ENCODE assay signal across 9 mouse cellular contexts in genomic region chr11:94471740-94472584, GRCm38 (mm10). TPM values are rescaled to one million over a fixed set of nuclear protein-coding genes. Genes with fewer than 3 reads are reported as not detected.
DNase-seq lines count a peak whose midpoint lies in the region; ATAC-seq and TF ChIP-seq lines count a peak whose summit lies in the region.
"Had no signal": no experiment of that assay in that cellular context is flagged by ENCODE, and none has a peak within 500 bp of the region (broad histone marks: within the 10 kb centered on the region; RNA-seq: fewer than 3 reads in every experiment).

No protein-coding gene starts in this region.

- no peak for ATAC-seq in embryonic facial prominence, embryonic 15.5 days (ENCODE audit: insufficient number of reproducible peaks, low FRiP score, low TSS enrichment, low read depth)
- no peak for ATAC-seq in hindbrain, embryonic 16.5 days
- no peak for ATAC-seq in neural tube, embryonic 12.5 days (ENCODE audit: low FRiP score, low read depth)

- no peak for DNase-seq in layer of hippocampus, adult 2 months (ENCODE audit: low spot score in 2 of 2)
- DNase-seq in layer of hippocampus, adult 11-12 months (ENCODE audit: low spot score) = no peak
- no peak for DNase-seq in frontal cortex, postnatal 14 days (ENCODE audit: low spot score in 2 of 2)
- no peak for DNase-seq in urinary bladder, adult 18-20 months (ENCODE audit: low spot score in 2 of 2)
- no peak for DNase-seq in right cerebral cortex, adult 18-20 months
- DNase-seq: lung, postnatal 36 days had no signal

- H3K27ac ChIP-seq in layer of hippocampus, adult 2 months = peak overlapping the region; percentile 68
- H3K27ac ChIP-seq in embryonic facial prominence, embryonic 15.5 days (replicated peaks) = peak overlapping the region; percentile 97
- peak overlapping the region; percentile 87 for H3K27ac ChIP-seq in hindbrain, embryonic 16.5 days (ENCODE audit: low read depth, low read length)
- no peak overlapping the region for H3K27ac ChIP-seq in neural tube, embryonic 12.5 days

- TF ChIP-seq CTCF in layer of hippocampus, adult 2 months (conservative IDR thresholded peaks at IDR 0.05) = no peak

- no peaks in the 10 kb centered on the region for H3K9me3 ChIP-seq in embryonic facial prominence, embryonic 15.5 days (replicated peaks)
- no peaks in the 10 kb centered on the region for H3K9me3 ChIP-seq in hindbrain, embryonic 16.5 days (ENCODE audit: control insufficient read depth, low read length)
- no peaks in the 10 kb centered on the region for H3K9me3 ChIP-seq in neural tube, embryonic 12.5 days

- WGBS in embryonic facial prominence, embryonic 15.5 days = 6% methylated on average over 17 of the region's 17 CpGs
- 6% methylated on average over 17 of the region's 17 CpGs for WGBS in hindbrain, embryonic 16.5 days
- 7% methylated on average over 17 of the region's 17 CpGs for WGBS in neural tube, embryonic 12.5 days

- peaks cover 77% of the 10 kb centered on the region for H3K4me1 ChIP-seq in embryonic facial prominence, embryonic 15.5 days
- peaks cover 57% of the 10 kb centered on the region for H3K4me1 ChIP-seq in hindbrain, embryonic 16.5 days (ENCODE audit: control insufficient read depth, insufficient read depth, low read depth, low read length)
- H3K4me1 ChIP-seq in neural tube, embryonic 12.5 days = peaks cover 85% of the 10 kb centered on the region

- H3K4me2 ChIP-seq in embryonic facial prominence, embryonic 15.5 days (replicated peaks) = peak overlapping the region; percentile 86
- H3K4me2 ChIP-seq in hindbrain, embryonic 16.5 days (ENCODE audit: low read length) = peak overlapping the region; percentile 68
- peak overlapping the region; percentile 99 for H3K4me2 ChIP-seq in neural tube, embryonic 12.5 days (replicated peaks)

- no peaks in the 10 kb centered on the region for H3K36me3 ChIP-seq in embryonic facial prominence, embryonic 15.5 days
- no peaks in the 10 kb centered on the region for H3K36me3 ChIP-seq in hindbrain, embryonic 16.5 days (ENCODE audit: control insufficient read depth, insufficient read depth, low read length)
- no peaks in the 10 kb centered on the region for H3K36me3 ChIP-seq in neural tube, embryonic 12.5 days

- peak overlapping the region; percentile 92 for H3K9ac ChIP-seq in embryonic facial prominence, embryonic 15.5 days
- H3K9ac ChIP-seq in hindbrain, embryonic 16.5 days (ENCODE audit: low read depth, low read length) = peak overlapping the region; percentile 92
- peak overlapping the region; percentile 88 for H3K9ac ChIP-seq in neural tube, embryonic 12.5 days

- H3K27me3 ChIP-seq in embryonic facial prominence, embryonic 15.5 days = peaks cover 15% of the 10 kb centered on the region
- no peaks in the 10 kb centered on the region for H3K27me3 ChIP-seq in hindbrain, embryonic 16.5 days (replicated peaks; ENCODE audit: control insufficient read depth, insufficient read depth, low read length)
- H3K27me3 ChIP-seq in neural tube, embryonic 12.5 days (replicated peaks) = peaks cover 51% of the 10 kb centered on the region

- H3K4me3 ChIP-seq in layer of hippocampus, adult 2 months = peak overlapping the region; percentile 77
- H3K4me3 ChIP-seq in embryonic facial prominence, embryonic 15.5 days (replicated peaks) = peak overlapping the region; percentile 81
- peak overlapping the region; percentile 80 for H3K4me3 ChIP-seq in hindbrain, embryonic 16.5 days (ENCODE audit: low read length)
- H3K4me3 ChIP-seq in neural tube, embryonic 12.5 days = peak overlapping the region; percentile 79

RNA-seq across cellular contexts. Expression of gene Cacna1g, which starts 2.0 kb away (rescaled TPM):
- 10 to 100 TPM; 61.0 to 74.0 TPM for total RNA-seq in layer of hippocampus, adult 2 months (2021)
- 29.1 and 30.3 TPM in 2 replicates for polyA plus RNA-seq in embryonic facial prominence, embryonic 15.5 days (2015; fragmentation: Nextera tagmentation; extraction: Ambion mirVana)
- polyA plus RNA-seq in hindbrain, embryonic 16.5 days (2015; fragmentation: Nextera tagmentation; extraction: Ambion mirVana) = 15.1 and 20.5 TPM in 2 replicates
- 10.3 and 12.0 TPM in 2 replicates for polyA plus RNA-seq in neural tube, embryonic 12.5 days (2016; fragmentation: Nextera tagmentation; extraction: Ambion mirVana)

RNA-seq across cellular contexts. Expression of gene Spata20, which starts 14.0 kb away (rescaled TPM):
- total RNA-seq in layer of hippocampus, adult 2 months (2021) = under 1 TPM in 1 of 2 experiments, not detected in 1; 0.18 TPM
- 0.16 and 1.2 TPM in 2 replicates for polyA plus RNA-seq in embryonic facial prominence, embryonic 15.5 days (2015; fragmentation: Nextera tagmentation; extraction: Ambion mirVana)
- polyA plus RNA-seq in hindbrain, embryonic 16.5 days (2015; fragmentation: Nextera tagmentation; extraction: Ambion mirVana) = 0.64 and 0.81 TPM in 2 replicates
- polyA plus RNA-seq in neural tube, embryonic 12.5 days (2016; fragmentation: Nextera tagmentation; extraction: Ambion mirVana) = 0.19 TPM in 1 of 2 replicates, not detected in the other

RNA-seq across cellular contexts. Expression of gene Epn3, which starts 27.8 kb away (rescaled TPM):
- 1 to 10 TPM; 1.6 TPM for total RNA-seq in layer of hippocampus, adult 2 months (2021)
- 11.7 and 11.8 TPM in 2 replicates for polyA plus RNA-seq in embryonic facial prominence, embryonic 15.5 days (2015; fragmentation: Nextera tagmentation; extraction: Ambion mirVana)
- polyA plus RNA-seq in hindbrain, embryonic 16.5 days (2015; fragmentation: Nextera tagmentation; extraction: Ambion mirVana) = 2.8 and 3.0 TPM in 2 replicates
- 0.43 and 0.62 TPM in 2 replicates for polyA plus RNA-seq in neural tube, embryonic 12.5 days (2016; fragmentation: Nextera tagmentation; extraction: Ambion mirVana)

RNA-seq across cellular contexts. Expression of gene Mycbpap, which starts 49.6 kb away (rescaled TPM):
- total RNA-seq in layer of hippocampus, adult 2 months (2021) = 1 to 10 TPM; 2.2 to 4.6 TPM
- 4.0 and 5.8 TPM in 2 replicates for polyA plus RNA-seq in embryonic facial prominence, embryonic 15.5 days (2015; fragmentation: Nextera tagmentation; extraction: Ambion mirVana)
- polyA plus RNA-seq in hindbrain, embryonic 16.5 days (2015; fragmentation: Nextera tagmentation; extraction: Ambion mirVana) = 3.7 and 5.5 TPM in 2 replicates
- polyA plus RNA-seq in neural tube, embryonic 12.5 days (2016; fragmentation: Nextera tagmentation; extraction: Ambion mirVana) = 1.8 and 2.5 TPM in 2 replicates
